Mouse (Mus musculus) embryonic stem cell, embryonic (primary cell): ENCODE results near the gene Gm20897.
"Not testable (repeated sequence)": the region's sequence is repeated elsewhere in the genome, so short reads cannot be mapped to it uniquely, and the experiment has no call there.

Experiments
- CTCF ChIA-PET, 4 experiments: fragments of 300-600 bp in 2 of 4; fragments of 350-600 bp in 2 of 4; sonication (Branson Sonifier 250); formaldehyde crosslinking; loops; one replicate each; lab custom pipeline; 2022; ENCODE audit warnings: inconsistent platforms in 2 of 4; lab: Charles Lee
- POLR2A ChIA-PET, 4 experiments: fragments of 300-600 bp in 2 of 4; fragments of 350-600 bp in 2 of 4; sonication (Branson Sonifier 250); formaldehyde crosslinking; loops; one replicate each; lab custom pipeline; 2022; ENCODE audit warnings: antibody characterized with exemption in 4 of 4, inconsistent platforms in 1 of 4; lab: Charles Lee

The Gm20897 gene

GRCm38 (mm10) chrY:38502138-38502537, at the start of gene Gm20897:
TSS of gene Gm20897 (minus strand) at chrY:38502238.
- POLR2A ChIA-PET, CTCF ChIA-PET: not testable (repeated sequence)
